Mouse (Mus musculus) CH12.LX (cell line): ENCODE results near the gene Prdx2.

Experiments
- CTCF ChIP-seq, 2 experiments: IDR thresholded peaks in 1 of 2; conservative IDR thresholded peaks in 1 of 2; 2 replicates each; pipeline ENCODE4 v1.5.1; 2011 to 2012; ENCODE audit warnings: low read depth in 2 of 2, low read length in 2 of 2, improper control_type of control experiment in 1 of 2, inconsistent platforms in 1 of 2, mild to moderate bottlenecking in 1 of 2, moderate library complexity in 1 of 2
- NRF1 ChIP-seq: IDR thresholded peaks from 2 replicates; pipeline ENCODE4 v1.6.1; 2014; ENCODE audit warnings: low read depth, mild to moderate bottlenecking, inconsistent platforms, low read length, improper control_type of control experiment, moderate library complexity
- POLR2A ChIP-seq: IDR thresholded peaks from 2 replicates; pipeline ENCODE4 v1.6.1; 2011; ENCODE audit warnings: low read depth, mild to moderate bottlenecking, improper control_type of control experiment, low read length
- TCF12 ChIP-seq: IDR thresholded peaks from 2 replicates; pipeline ENCODE4 v1.6.1; 2014; ENCODE audit warnings: low read depth, mild to moderate bottlenecking, inconsistent platforms, low read length, improper control_type of control experiment

DNA sequence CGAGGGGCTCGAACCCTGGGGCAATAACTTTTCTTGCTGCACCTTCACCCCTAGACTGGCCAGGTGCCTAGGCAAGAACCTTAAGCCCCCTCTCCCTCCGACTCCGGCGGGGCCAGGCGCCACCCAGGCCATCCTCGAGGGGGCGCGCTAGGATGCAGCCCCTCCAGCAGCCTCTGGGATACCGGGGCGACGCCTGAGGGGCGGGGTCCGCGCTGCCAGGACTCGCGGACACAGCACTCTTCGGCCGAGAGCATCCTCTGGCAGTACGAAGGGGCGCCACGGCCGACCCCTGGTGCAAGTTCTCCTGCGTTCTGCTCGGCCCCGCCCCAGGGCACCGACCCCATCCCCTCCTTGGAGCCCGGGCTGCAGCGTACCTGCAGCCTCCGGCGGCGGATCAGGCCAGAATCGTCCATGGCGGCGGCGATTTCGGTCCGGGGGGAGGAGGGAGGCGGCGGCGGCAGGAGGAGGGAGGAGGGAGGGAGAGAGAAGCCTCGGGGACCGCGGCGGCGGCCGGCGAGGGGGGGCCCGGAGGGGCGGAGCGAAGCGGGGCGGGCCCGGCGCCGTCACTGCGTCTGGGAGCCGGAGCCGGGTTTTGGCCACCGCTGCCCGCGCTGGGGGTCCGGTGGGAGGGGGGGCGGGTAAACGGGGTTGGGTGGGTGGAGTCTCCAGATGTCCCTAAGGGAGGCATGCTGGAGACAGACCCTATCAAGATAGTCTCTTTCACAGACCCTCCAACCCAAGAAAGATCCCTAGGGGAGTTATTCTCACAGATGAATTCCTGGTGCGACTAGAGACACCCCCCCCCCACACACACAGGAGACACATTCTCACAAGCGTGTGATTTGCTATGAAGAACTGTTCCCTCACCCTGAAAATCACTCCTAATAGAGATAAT, 23.5 kb upstream of the Prdx2 start:
- TF ChIP-seq CTCF (conservative IDR thresholded peaks at IDR 0.05 in 1 of 2, IDR thresholded peaks at IDR 0.05 in 1 of 2; ENCODE audit: low read depth in 2 of 2, low read length in 2 of 2): no peak
- no peak for TF ChIP-seq POLR2A
- TF ChIP-seq NRF1: no peak
- no peak for TF ChIP-seq TCF12
